Mouse (Mus musculus) limb, embryonic 14.5 days (tissue): ENCODE results near the gene Epm2aip1. TPM values are rescaled to one million over a fixed set of nuclear protein-coding genes. Genes with fewer than 3 reads are reported as not detected.

ENCODE experiments used
- ATAC-seq: fragments of 200-750 bp; cut with Nextera tagmentation; 2 replicates; pipeline ENCODE4 v1.8.0; 2017; ENCODE audit warnings: low read depth, moderate number of reproducible peaks, moderate TSS enrichment; ENCODE audit not compliant: low FRiP score
- DNase-seq: peaks from one replicate; pipeline ENCODE4 v3.0.0-alpha.2; 2015; ENCODE audit warnings: low spot score
- H3K27ac ChIP-seq: fragments of 300-500 bp; sonication (generic); replicated peaks from 2 replicates; pipeline ENCODE4 v1.5.1; 2014; ENCODE audit warnings: low read depth, mild to moderate bottlenecking, low read length, moderate library complexity, mixed read lengths
- H3K27me3 ChIP-seq: fragments of 300-500 bp; sonication (generic); 2 replicates; pipeline ENCODE4 v1.6.1; 2014; ENCODE audit warnings: low read length, mixed read lengths; ENCODE audit not compliant: control insufficient read depth, insufficient read depth
- H3K36me3 ChIP-seq: fragments of 300-500 bp; sonication (generic); 2 replicates; pipeline ENCODE4 v1.6.1; 2014; ENCODE audit warnings: mild to moderate bottlenecking, low read length, moderate library complexity, mixed read lengths; ENCODE audit not compliant: control insufficient read depth, insufficient read depth
- H3K4me1 ChIP-seq: fragments of 300-500 bp; sonication (generic); 2 replicates; pipeline ENCODE4 v1.6.1; 2014; ENCODE audit warnings: antibody characterized with exemption, low read length, mixed read lengths; ENCODE audit not compliant: control insufficient read depth, insufficient read depth
- H3K4me2 ChIP-seq: fragments of 300-500 bp; sonication (generic); replicated peaks from 2 replicates; pipeline ENCODE4 v1.6.1; 2014; ENCODE audit warnings: low read depth, mild to moderate bottlenecking, low read length, moderate library complexity; ENCODE audit not compliant: severe bottlenecking
- H3K4me3 ChIP-seq: fragments of 300-500 bp; sonication (generic); replicated peaks from 2 replicates; pipeline ENCODE4 v1.5.1; 2014; ENCODE audit warnings: low read length
- H3K9ac ChIP-seq: fragments of 300-500 bp; sonication (generic); 2 replicates; pipeline ENCODE4 v1.6.1; 2014; ENCODE audit warnings: mild to moderate bottlenecking, low read depth, low read length, moderate library complexity; ENCODE audit not compliant: severe bottlenecking
- H3K9me3 ChIP-seq: fragments of 300-500 bp; sonication (generic); 2 replicates; pipeline ENCODE4 v1.6.1; 2016; ENCODE audit warnings: low read length; ENCODE audit not compliant: control insufficient read depth
- POLR2A ChIP-seq: fragments of 200-500 bp; IDR thresholded peaks from 2 replicates; pipeline ENCODE4 v1.8.0; 2012; ENCODE audit warnings: inconsistent platforms, mild to moderate bottlenecking, moderate library complexity, borderline replicate concordance; ENCODE audit not compliant: insufficient read depth, insufficient read length; ENCODE audit errors: extremely low read depth
- WGBS: fragments of 180-500 bp; shearing (Covaris S2); extraction: QIAGEN DNeasy Blood & Tissue Kit; methylation state at CpG from one replicate; pipeline ENCODE4 v1.1.7; 2014; 5-methylcytosine and 5-hydroxymethylcytosine counted together
- polyA plus RNA-seq, 2 experiments: library from polyadenylated mRNA; depleted of rRNA in 1 of 2; stranded (reverse) in 1 of 2; unstranded in 1 of 2; fragments of >200 nt; fragmentation: Nextera tagmentation in 1 of 2; extraction: Ambion mirVana in 1 of 2; gene quantifications; 2 replicates each; pipeline versions ENCODE4 v1.2.1 to v1.2.3; 2012 to 2014

Epm2aip1 gene
- polyA plus RNA-seq, 2 experiments: 45.2 to 45.4 TPM

DNA sequence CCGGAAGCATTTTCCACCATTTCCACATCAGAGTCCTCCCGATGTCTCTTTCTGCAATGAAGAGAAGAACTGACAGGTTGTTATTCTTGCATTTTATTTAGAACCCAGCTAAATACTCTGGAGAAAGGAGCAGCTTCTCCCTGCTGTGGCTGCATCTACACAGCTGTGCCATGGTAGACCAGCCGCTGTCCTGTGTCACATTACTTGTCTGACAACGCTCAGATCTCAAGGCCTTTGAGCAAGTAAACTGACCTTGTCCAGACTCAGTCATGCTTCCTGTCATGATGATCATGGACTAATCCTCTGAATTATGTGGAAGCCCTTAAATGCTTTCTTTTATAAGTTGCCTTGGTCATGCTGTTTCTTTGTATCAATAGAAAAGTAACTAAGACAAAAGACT, 31.9 kb upstream of the Epm2aip1 start:
- Histone ChIP-seq H3K9ac (no peak overlapping the region), H3K4me1 (no peaks in the 10 kb centered on the region), H3K9me3 (no peaks in the 10 kb centered on the region), H3K4me3 (no peak overlapping the region), H3K36me3 (peaks cover 66% of the 10 kb centered on the region), H3K27me3 (no peaks in the 10 kb centered on the region), H3K4me2 (no peak overlapping the region), H3K27ac (no peak overlapping the region)
- TF ChIP-seq POLR2A: no peak
- ATAC-seq: no peak
- DNase-seq: no peak
- 90% methylated on average over 4 of the region's 4 CpGs for WGBS

GRCm38 (mm10) chr9:111243384-111243783, 28.3 kb upstream of the Epm2aip1 start:
- Histone ChIP-seq H3K4me1 (no peaks in the 10 kb centered on the region), H3K27ac (no peak overlapping the region), H3K4me2 (no peak overlapping the region), H3K27me3 (no peaks in the 10 kb centered on the region), H3K9ac (no peak overlapping the region), H3K4me3 (no peak overlapping the region), H3K36me3 (peaks cover 65% of the 10 kb centered on the region), H3K9me3 (no peaks in the 10 kb centered on the region)
- no peak for TF ChIP-seq POLR2A
- no peak for ATAC-seq
- 81% methylated on average over 6 of the region's 6 CpGs for WGBS
- DNase-seq: peak; percentile 13

GRCm38 (mm10) chr9:111245546-111245945, 26.2 kb upstream of the Epm2aip1 start:
- no peak for ATAC-seq

GRCm38 (mm10) chr9:111247682-111248246, 24.0 kb upstream of the Epm2aip1 start:
- 85% methylated on average over 3 of the region's 3 CpGs for WGBS
- ATAC-seq: 0 out of 2 replicates have a peak, but pooled peaks have one; percentile 26

More at GRCm38 (mm10) chr9:111245546-111245945, 26.2 kb upstream of the Epm2aip1 start:
- H3K9ac ChIP-seq: no peak overlapping the region
- no peak overlapping the region for H3K4me2 ChIP-seq
- no peak overlapping the region for H3K4me3 ChIP-seq
- 84% methylated on average over 6 of the region's 6 CpGs for WGBS
- TF ChIP-seq POLR2A: no peak
- no peak for DNase-seq
- H3K4me1 ChIP-seq: no peaks in the 10 kb centered on the region
- H3K27me3 ChIP-seq: no peaks in the 10 kb centered on the region
- peaks cover 65% of the 10 kb centered on the region for H3K36me3 ChIP-seq
- H3K9me3 ChIP-seq: no peaks in the 10 kb centered on the region
- no peak overlapping the region for H3K27ac ChIP-seq

DNA sequence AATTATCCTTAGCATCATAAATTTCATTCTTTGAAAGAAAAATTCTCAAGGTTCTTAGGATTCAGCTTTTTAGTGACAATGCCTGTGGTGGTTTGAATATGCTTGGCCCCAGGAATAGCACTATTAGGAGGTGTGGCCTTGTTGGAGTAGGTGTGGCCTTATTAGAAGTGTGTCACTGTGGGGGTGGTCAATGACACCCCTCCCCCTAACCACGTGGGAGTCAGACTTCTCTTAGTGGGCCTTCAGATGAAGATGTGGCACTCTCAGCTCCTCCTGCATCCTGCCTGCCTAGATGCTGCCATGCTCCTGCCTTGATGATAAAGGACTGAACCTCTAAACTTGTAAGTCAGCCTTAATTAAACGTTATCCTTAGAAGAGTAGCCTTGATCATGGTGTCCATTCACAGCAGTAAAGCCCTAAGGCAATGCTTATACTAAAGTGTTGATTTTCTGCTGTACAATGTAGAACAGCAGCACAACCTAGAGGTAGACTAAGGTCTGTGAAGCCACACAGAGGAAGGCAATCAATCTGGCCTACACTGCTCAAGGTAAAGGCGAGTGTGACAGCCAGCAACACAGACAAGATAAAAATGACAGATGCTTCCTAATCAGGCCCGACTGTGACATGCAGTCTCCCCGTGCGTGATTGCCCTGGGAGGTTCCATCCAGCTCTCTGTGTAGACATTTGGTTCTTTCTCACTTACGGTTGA, 19.4 kb upstream of the Epm2aip1 start:
- no peak for DNase-seq
- H3K9me3 ChIP-seq: no peaks in the 10 kb centered on the region
- peaks cover 84% of the 10 kb centered on the region for H3K36me3 ChIP-seq
- no peaks in the 10 kb centered on the region for H3K27me3 ChIP-seq
- H3K4me1 ChIP-seq: no peaks in the 10 kb centered on the region
- H3K27ac ChIP-seq: no peak overlapping the region
- no peak overlapping the region for H3K9ac ChIP-seq
- no peak for ATAC-seq
- WGBS: 71% methylated on average over 7 of the region's 7 CpGs
- H3K4me2 ChIP-seq: no peak overlapping the region
- no peak for TF ChIP-seq POLR2A
- H3K4me3 ChIP-seq: no peak overlapping the region

More at GRCm38 (mm10) chr9:111247682-111248246, 24.0 kb upstream of the Epm2aip1 start:
- no peak overlapping the region for H3K4me2 ChIP-seq
- H3K27ac ChIP-seq: no peak overlapping the region
- H3K27me3 ChIP-seq: no peaks in the 10 kb centered on the region
- no peaks in the 10 kb centered on the region for H3K9me3 ChIP-seq
- H3K9ac ChIP-seq: no peak overlapping the region
- no peaks in the 10 kb centered on the region for H3K4me1 ChIP-seq
- no peak for DNase-seq
- H3K36me3 ChIP-seq: peaks cover 76% of the 10 kb centered on the region
- H3K4me3 ChIP-seq: no peak overlapping the region
- no peak for TF ChIP-seq POLR2A
